Mouse (Mus musculus): ENCODE results near the gene Tas2r137. TPM values are rescaled to one million over a fixed set of nuclear protein-coding genes. Genes with fewer than 3 reads are reported as not detected.

Tas2r137 gene
- polyA plus RNA-seq, 1 experiment from 2014 or later = not detected

- Histone ChIP-seq H3K4me3 (no peak within 1 kb of the TSS), H3K36me3 (no peaks in the 10 kb centered on the region), H3K4me1 (no peaks in the 10 kb centered on the region), H3K9me3 (replicated peaks) (no peaks in the 10 kb centered on the region), H3K27ac (no peak within 1 kb of the TSS), H3K4me2 (replicated peaks) (no peak within 1 kb of the TSS), H3K9ac (no peak within 1 kb of the TSS), H3K27me3 (no peaks in the 10 kb centered on the region)
- ATAC-seq (ENCODE audit: low FRiP score) = no peak
- 88% methylated on average over 3 of the region's 3 CpGs for WGBS
Observed at GRCm38 (mm10) chr6:40493229-40493628, 2.2 kb downstream of the Tas2r137 start, which contains the start of gene Tas2r108. Tas2r108 (plus strand) TSS chr6:40493529.

- H3K36me3 ChIP-seq = no peaks in the 10 kb centered on the region
- H3K27ac ChIP-seq = no peak within 1 kb of the TSS
- no peaks in the 10 kb centered on the region for H3K9me3 ChIP-seq (replicated peaks)
- H3K9ac ChIP-seq = no peak within 1 kb of the TSS
- no peak within 1 kb of the TSS for H3K4me2 ChIP-seq (replicated peaks)
- H3K4me1 ChIP-seq = no peaks in the 10 kb centered on the region
- WGBS = 71% methylated on average over 1 of the region's 1 CpGs
- no peak within 1 kb of the TSS for H3K4me3 ChIP-seq
- H3K27me3 ChIP-seq = no peaks in the 10 kb centered on the region
- ATAC-seq (ENCODE audit: low FRiP score) = no peak
Observed at GRCm38 (mm10) chr6:40519408-40519807, 28.4 kb downstream of the Tas2r137 start, which contains the start of gene Prss37. Prss37 (minus strand) TSS chr6:40519508.

Other genes starting within 250 kb of the Tas2r137 start
- 36.2 and 36.4 TPM in 2 replicates for gene Agk, start 166.1 kb upstream of the Tas2r137 start, polyA plus RNA-seq (2016; fragmentation: Nextera tagmentation; extraction: Ambion mirVana)
- gene E330009J07Rik, start 55.1 kb upstream of the Tas2r137 start, polyA plus RNA-seq (2016; fragmentation: Nextera tagmentation; extraction: Ambion mirVana) = 18.7 and 19.9 TPM in 2 replicates
- gene Wee2, start 52.1 kb upstream of the Tas2r137 start, polyA plus RNA-seq (2016; fragmentation: Nextera tagmentation; extraction: Ambion mirVana) = 0.29 TPM in 1 of 2 replicates, not detected in the other
- gene Ssbp1, start 19.9 kb upstream of the Tas2r137 start, polyA plus RNA-seq (2016; fragmentation: Nextera tagmentation; extraction: Ambion mirVana) = 150 and 156 TPM in 2 replicates
- not detected in 2 replicates for gene Tas2r108, start 2.3 kb downstream of the Tas2r137 start, polyA plus RNA-seq (2016; fragmentation: Nextera tagmentation; extraction: Ambion mirVana)
- not detected in 2 replicates for gene Prss37, start 28.3 kb downstream of the Tas2r137 start, polyA plus RNA-seq (2016; fragmentation: Nextera tagmentation; extraction: Ambion mirVana)
- gene Olfr461, start 63.8 kb downstream of the Tas2r137 start, polyA plus RNA-seq (2016; fragmentation: Nextera tagmentation; extraction: Ambion mirVana) = 0.05 and 0.50 TPM in 2 replicates
- gene Olfr460, start 78.3 kb downstream of the Tas2r137 start, polyA plus RNA-seq (2016; fragmentation: Nextera tagmentation; extraction: Ambion mirVana) = not detected in 2 replicates
- 1.0 TPM in 2 replicates for gene Clec5a, start 94.6 kb downstream of the Tas2r137 start, polyA plus RNA-seq (2016; fragmentation: Nextera tagmentation; extraction: Ambion mirVana)
- not detected in 2 replicates for gene Tas2r138, start 122.1 kb downstream of the Tas2r137 start, polyA plus RNA-seq (2016; fragmentation: Nextera tagmentation; extraction: Ambion mirVana)
- gene Mgam, start 137.6 kb downstream of the Tas2r137 start, polyA plus RNA-seq (2016; fragmentation: Nextera tagmentation; extraction: Ambion mirVana) = 0.09 TPM in 1 of 2 replicates, not detected in the other